Mouse (Mus musculus): ENCODE results near the gene Sh2d4b. TPM values are rescaled to one million over a fixed set of nuclear protein-coding genes. Genes with fewer than 3 reads are reported as not detected.

Sh2d4b gene
- polyA plus RNA-seq, 1 experiment from 2014 or later: 1.7 TPM

DNA sequence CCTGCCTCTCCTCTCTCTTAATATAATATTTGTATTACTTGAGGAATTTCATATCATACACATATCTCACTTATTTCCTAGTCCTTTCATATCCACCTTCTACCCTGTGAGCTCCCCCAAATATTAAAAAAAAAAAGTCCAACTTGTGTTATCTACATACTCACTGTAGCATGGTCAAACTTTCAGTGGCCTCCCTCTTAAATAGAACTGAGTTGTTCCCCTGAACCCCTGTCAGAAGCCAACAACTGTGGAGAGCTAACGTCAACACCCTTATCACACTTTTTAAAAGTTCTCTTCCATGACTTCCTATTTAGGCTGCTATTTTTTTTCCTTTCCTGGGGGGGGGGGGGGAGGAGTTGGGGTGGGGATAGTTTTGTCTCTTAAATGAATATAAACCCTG, 7.3 kb downstream of the Sh2d4b start:
- Histone ChIP-seq H3K9ac (no peak overlapping the region), H3K4me3 (no peak overlapping the region), H3K9me3 (no peaks in the 10 kb centered on the region), H3K36me3 (replicated peaks) (no peaks in the 10 kb centered on the region), H3K4me1 (no peaks in the 10 kb centered on the region), H3K27me3 (replicated peaks) (no peaks in the 10 kb centered on the region), H3K4me2 (no peak overlapping the region), H3K27ac (no peak overlapping the region)
- WGBS: 80% methylated on average over 1 of the region's 1 CpGs
- no peak for ATAC-seq (replicated peaks)

DNA sequence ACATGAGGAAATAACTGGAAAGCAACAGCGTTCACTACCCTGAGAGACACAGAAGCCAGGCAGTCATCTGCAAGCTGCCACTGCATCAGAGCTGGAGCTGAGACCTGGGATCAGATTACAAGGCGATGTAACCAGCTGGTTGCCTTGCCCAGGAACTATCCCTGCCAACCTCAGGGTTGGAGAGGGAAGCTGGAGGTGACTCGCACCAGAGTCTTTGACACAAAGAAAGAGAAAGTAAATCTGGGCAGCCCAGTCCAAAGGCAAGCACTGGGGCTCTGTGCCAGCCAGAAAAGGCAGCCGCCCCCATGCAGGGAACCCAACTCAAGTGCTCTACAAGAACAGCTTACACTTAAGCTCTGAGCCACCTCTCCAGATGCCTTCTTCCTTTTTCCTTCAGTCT, 7.8 kb downstream of the Sh2d4b start:
- H3K27me3 ChIP-seq (replicated peaks): no peaks in the 10 kb centered on the region
- H3K27ac ChIP-seq: no peak overlapping the region
- no peaks in the 10 kb centered on the region for H3K36me3 ChIP-seq (replicated peaks)
- no peaks in the 10 kb centered on the region for H3K4me1 ChIP-seq
- no peak overlapping the region for H3K9ac ChIP-seq
- no peaks in the 10 kb centered on the region for H3K9me3 ChIP-seq
- no peak overlapping the region for H3K4me2 ChIP-seq
- no peak for ATAC-seq (replicated peaks)
- 32% methylated on average over 4 of the region's 4 CpGs for WGBS
- H3K4me3 ChIP-seq: no peak overlapping the region

DNA sequence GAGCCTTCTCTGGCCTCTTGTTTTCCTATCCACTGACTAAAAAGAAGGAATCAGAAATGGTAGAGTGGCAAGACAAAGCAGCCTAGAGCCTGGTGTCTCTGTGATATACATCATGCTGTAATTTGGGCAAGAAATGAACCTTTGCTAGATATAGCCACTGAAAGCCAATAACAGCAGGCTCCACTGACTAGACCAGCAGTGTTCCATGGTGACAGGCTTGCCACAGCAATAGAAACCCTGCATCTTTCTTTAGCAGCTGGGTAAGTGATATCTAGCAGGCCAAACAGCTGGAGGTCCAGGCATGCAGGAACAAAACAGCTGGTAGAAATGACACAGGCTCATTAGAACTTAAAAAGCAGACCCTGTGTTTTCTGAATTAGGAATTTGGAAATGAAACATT, 18.5 kb downstream of the Sh2d4b start:
- H3K9me3 ChIP-seq: no peaks in the 10 kb centered on the region
- H3K36me3 ChIP-seq (replicated peaks): no peaks in the 10 kb centered on the region
- no peak overlapping the region for H3K27ac ChIP-seq
- H3K4me3 ChIP-seq: no peak overlapping the region
- H3K4me2 ChIP-seq: no peak overlapping the region
- no peak overlapping the region for H3K9ac ChIP-seq
- no peak for ATAC-seq (replicated peaks)
- H3K27me3 ChIP-seq (replicated peaks): no peaks in the 10 kb centered on the region
- H3K4me1 ChIP-seq: no peaks in the 10 kb centered on the region

DNA sequence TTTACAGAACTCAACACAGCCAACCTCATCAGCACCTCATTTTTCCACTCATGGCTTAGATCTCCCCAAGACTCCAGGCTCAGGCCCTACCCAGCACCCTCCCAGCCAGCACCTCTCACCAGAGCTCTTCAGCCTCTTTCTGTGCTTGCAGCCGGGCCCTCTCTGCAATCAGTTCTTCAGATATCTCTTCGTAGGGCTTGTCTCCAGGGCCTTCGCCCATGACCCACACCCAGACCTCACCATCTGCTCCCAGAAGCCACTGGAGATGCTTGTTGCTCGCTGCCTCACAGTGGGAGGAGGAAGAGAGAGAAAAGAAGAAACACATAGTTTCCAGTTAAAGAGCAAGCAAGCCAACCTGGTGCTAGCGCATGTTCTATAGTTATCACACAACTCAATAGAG, 19.1 kb downstream of the Sh2d4b start:
- Histone ChIP-seq H3K27ac (no peak overlapping the region), H3K36me3 (replicated peaks) (no peaks in the 10 kb centered on the region), H3K4me2 (no peak overlapping the region), H3K9me3 (no peaks in the 10 kb centered on the region), H3K4me1 (no peaks in the 10 kb centered on the region), H3K9ac (no peak overlapping the region), H3K27me3 (replicated peaks) (no peaks in the 10 kb centered on the region), H3K4me3 (no peak overlapping the region)
- 84% methylated on average over 5 of the region's 5 CpGs for WGBS
- ATAC-seq (replicated peaks): no peak

DNA sequence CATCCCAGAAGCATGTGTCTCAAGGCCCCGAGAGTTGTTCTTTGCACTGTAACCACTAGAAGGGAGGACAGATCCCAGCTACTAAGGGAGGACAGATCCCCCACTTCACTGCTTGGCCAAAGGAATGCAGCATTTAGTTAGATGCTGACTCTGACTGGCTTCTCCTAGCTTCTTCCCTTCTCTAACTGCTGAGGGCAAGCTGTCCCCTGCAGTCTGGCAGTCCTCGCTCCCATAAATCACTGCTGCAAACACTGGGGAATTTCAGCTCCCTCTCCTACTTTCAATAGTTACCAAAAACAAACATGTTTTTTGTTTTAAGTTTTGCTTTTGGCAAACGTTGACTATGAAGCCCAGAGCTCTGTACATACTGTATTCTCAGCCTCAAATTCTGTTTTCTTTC, 22.5 kb downstream of the Sh2d4b start:
- H3K27me3 ChIP-seq (replicated peaks): no peaks in the 10 kb centered on the region
- H3K36me3 ChIP-seq (replicated peaks): no peaks in the 10 kb centered on the region
- no peak overlapping the region for H3K4me2 ChIP-seq
- no peak overlapping the region for H3K27ac ChIP-seq
- no peaks in the 10 kb centered on the region for H3K9me3 ChIP-seq
- H3K4me1 ChIP-seq: no peaks in the 10 kb centered on the region
- H3K9ac ChIP-seq: no peak overlapping the region
- no peak overlapping the region for H3K4me3 ChIP-seq
- whole genome bisulfite sequencing: 78% methylated on average over 3 of the region's 3 CpGs
- no peak for ATAC-seq (replicated peaks)

DNA sequence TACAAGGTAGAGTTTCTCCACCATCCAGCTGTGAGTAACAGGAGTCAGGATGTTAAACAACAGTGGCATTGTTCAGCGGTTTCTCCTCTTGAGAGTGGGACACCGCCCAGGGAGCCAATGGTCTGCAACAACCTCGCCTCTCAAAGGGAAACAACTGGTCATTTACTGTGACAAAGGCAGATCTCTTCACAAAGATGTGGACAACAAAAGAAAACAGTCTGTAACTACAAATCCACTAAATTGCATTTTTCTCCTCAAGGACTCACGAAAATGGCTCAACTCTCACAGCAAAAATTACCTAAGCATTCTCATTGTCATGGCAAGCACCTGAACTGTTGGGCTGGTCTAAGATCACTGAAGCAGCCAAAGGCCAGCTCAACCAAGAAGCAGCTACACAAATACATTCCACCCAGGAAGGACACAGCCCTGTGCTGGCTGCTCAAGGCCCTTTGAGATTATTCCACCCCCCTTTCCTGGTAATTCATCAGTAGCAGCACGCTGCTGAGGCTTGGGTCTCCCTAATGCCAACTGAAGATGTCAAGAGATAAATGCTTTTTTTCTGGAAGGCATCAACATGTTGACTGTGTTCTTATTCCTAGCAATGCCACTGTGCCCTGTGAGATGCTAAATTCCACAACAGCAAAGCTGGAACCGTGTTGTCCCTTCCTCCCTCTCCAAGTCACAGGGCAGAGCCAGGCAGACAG, 28.1 kb downstream of the Sh2d4b start:
- H3K4me1 ChIP-seq: no peaks in the 10 kb centered on the region
- H3K27me3 ChIP-seq (replicated peaks): no peaks in the 10 kb centered on the region
- no peak overlapping the region for H3K9ac ChIP-seq
- H3K4me2 ChIP-seq: no peak overlapping the region
- no peak overlapping the region for H3K27ac ChIP-seq
- no peak overlapping the region for H3K4me3 ChIP-seq
- no peak for ATAC-seq (replicated peaks)
- no peaks in the 10 kb centered on the region for H3K36me3 ChIP-seq (replicated peaks)
- no peaks in the 10 kb centered on the region for H3K9me3 ChIP-seq
- 50% methylated on average over 6 of the region's 6 CpGs for WGBS

DNA sequence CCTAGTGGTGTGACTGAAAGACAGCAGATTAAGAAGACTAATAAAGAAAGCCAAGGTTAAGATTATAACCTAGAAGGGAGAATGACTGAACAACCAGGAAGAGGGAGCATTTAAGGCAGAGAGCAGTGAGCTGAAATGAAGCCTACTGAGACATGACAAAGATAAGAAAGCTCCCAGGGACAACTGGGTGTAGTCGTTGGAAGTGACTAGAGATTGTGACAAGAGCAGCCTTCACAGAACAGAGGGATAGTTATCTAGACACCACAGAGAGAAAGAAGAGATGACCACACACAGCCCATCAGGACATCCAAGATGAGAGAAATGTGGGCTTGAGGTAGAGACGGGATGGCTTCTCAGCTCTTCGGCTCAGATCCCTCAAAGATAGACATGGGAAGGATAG, 29.4 kb downstream of the Sh2d4b start:
- WGBS: 86% methylated on average over 3 of the region's 3 CpGs
- H3K27me3 ChIP-seq (replicated peaks): no peaks in the 10 kb centered on the region
- no peak for ATAC-seq (replicated peaks)

DNA sequence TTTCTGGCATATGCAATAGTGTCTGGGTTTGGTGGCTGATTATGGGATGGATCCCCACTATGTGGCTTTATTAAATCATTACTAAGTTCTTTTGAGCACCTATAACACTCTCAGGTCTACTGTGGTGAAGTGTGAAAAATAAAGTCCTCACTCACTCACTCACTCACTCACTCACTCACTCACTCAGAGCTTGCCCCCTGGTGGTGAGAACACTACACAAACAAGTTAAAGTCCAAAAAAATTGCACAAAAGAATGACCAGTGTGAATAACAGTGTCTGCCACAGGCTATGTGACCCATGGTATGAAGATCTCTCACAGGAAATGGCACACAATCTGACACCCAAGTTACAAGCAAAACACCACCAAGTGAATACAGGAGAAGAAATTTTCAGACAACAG, 30.0 kb downstream of the Sh2d4b start:
- H3K4me3 ChIP-seq: no peak overlapping the region
- H3K27ac ChIP-seq: no peak overlapping the region
- ATAC-seq (replicated peaks): no peak
- no peak overlapping the region for H3K4me2 ChIP-seq
- no peak overlapping the region for H3K9ac ChIP-seq
- H3K4me1 ChIP-seq: no peaks in the 10 kb centered on the region
- H3K27me3 ChIP-seq (replicated peaks): no peaks in the 10 kb centered on the region
- no peaks in the 10 kb centered on the region for H3K36me3 ChIP-seq (replicated peaks)
- no peaks in the 10 kb centered on the region for H3K9me3 ChIP-seq

More for the DNA sequence above, 29.4 kb downstream of the Sh2d4b start:
- Histone ChIP-seq H3K27ac (no peak overlapping the region), H3K9ac (no peak overlapping the region), H3K9me3 (no peaks in the 10 kb centered on the region), H3K4me1 (no peaks in the 10 kb centered on the region), H3K4me2 (no peak overlapping the region), H3K36me3 (replicated peaks) (no peaks in the 10 kb centered on the region), H3K4me3 (no peak overlapping the region)

DNA sequence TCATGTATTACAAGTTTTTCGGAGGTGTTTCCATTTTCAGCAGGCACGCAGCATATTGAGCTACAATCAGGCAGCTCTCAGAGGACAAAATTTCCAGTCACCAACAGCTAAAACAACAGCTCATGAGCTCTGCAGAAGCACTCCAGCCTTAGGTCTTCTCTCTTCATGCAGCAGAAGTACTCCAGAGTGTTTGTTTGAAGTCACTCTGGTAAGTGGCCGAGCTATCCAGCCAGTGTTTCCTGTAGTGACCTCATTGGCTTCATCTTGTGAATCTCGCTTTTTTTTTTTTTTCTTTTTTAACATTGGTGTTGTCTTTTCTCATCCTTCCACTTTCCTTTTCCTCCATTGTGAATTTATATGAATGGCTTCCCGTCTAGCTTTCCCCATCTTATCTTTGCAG, 40.1 kb downstream of the Sh2d4b start:
- Histone ChIP-seq H3K27ac (no peak overlapping the region), H3K4me3 (no peak overlapping the region), H3K36me3 (replicated peaks) (no peaks in the 10 kb centered on the region), H3K9ac (no peak overlapping the region), H3K4me1 (no peaks in the 10 kb centered on the region), H3K4me2 (no peak overlapping the region), H3K9me3 (no peaks in the 10 kb centered on the region), H3K27me3 (replicated peaks) (no peaks in the 10 kb centered on the region)
- WGBS: 77% methylated on average over 5 of the region's 5 CpGs
- no peak for ATAC-seq (replicated peaks)

DNA sequence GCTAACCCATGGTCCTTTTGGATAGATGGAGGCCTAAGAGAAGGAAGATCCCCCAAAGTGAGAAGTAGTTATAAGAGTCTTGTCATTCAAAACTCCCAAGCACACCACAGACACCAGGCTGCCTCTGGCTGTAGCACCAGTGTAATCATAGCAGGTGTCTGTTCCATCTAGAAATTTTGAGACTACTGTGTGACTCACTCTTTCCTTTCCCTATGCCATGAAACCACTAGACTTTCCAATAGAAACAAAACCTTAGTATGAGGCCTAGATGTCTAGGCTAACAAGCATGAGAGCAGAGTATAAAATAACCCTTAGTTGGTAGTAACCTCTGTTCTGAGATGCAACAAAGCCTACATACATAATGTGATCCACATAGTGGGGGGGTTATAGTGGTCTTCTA, 55.7 kb downstream of the Sh2d4b start:
- Histone ChIP-seq H3K9ac (no peak overlapping the region), H3K27ac (no peak overlapping the region), H3K4me3 (no peak overlapping the region), H3K36me3 (replicated peaks) (0 out of 2 replicates have a peak, but pooled peaks cover 9% of the 10 kb centered on the region), H3K4me2 (no peak overlapping the region), H3K27me3 (replicated peaks) (no peaks in the 10 kb centered on the region), H3K9me3 (no peaks in the 10 kb centered on the region), H3K4me1 (no peaks in the 10 kb centered on the region)
- ATAC-seq (replicated peaks): no peak

DNA sequence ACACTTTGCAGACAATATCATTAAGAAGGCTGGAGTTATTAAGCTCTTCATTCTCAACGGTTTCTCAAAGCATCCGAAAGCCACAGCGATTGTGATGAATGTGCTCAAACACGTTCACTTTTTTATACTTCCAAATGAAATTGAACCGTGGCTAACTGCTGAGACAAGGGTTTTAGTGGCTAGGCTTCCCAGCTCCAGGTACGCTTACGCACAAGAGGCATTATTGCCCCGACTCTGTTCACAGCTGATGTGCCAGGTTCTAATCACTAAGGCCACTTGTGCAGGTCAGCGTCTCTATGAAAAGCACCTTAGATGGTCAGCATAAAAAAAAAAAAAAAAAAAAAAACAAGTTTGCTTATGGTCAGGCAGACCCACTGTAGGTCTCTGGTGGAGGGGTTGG, 62.6 kb downstream of the Sh2d4b start:
- Histone ChIP-seq H3K27ac (no peak overlapping the region), H3K9ac (no peak overlapping the region), H3K4me3 (no peak overlapping the region), H3K27me3 (replicated peaks) (no peaks in the 10 kb centered on the region), H3K4me2 (no peak overlapping the region), H3K36me3 (replicated peaks) (no peaks in the 10 kb centered on the region), H3K9me3 (no peaks in the 10 kb centered on the region), H3K4me1 (no peaks in the 10 kb centered on the region)
- 78% methylated on average over 9 of the region's 9 CpGs for WGBS
- ATAC-seq (replicated peaks): no peak

DNA sequence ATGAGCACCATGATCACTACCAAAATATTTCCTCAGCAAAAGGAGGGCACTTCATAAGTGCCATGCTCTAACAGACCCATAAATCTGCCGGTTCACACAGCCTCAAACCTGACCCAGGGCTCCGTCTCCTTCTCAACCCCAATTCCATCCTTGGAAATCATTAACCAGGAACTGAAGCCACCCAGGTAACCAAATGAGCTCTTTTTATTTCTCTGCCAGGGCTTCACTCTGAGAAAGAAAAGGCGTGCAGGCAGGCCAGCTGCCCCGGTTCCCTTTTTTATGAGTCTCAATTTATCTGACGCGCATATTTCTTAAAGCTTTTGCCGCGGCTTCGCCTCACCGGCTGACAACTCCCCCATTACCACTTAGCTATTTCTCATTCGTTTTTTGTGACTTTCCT, 63.0 kb downstream of the Sh2d4b start:
- Histone ChIP-seq H3K27me3 (replicated peaks) (no peaks in the 10 kb centered on the region), H3K4me1 (no peaks in the 10 kb centered on the region)
- 78% methylated on average over 11 of the region's 11 CpGs for WGBS

DNA sequence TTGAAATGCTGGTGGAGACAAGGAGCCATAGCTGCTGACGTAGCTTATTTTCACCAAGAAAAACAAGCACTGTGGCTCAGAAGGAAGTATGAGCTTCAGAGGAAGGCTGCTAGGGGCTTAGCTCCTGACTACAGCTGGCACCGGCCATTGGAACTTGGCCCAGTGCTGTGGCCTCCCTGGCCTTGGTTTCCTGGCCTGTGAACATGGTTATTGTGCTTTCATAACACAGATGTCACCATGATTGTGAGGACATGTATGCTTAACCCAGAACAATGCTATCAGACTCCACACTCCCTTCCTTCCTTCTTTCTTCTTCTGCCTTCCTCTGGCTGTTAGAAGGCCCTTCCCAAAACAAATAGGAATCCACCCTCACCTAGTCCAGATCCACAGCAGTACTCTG, 75.0 kb downstream of the Sh2d4b start:
- H3K9me3 ChIP-seq: no peaks in the 10 kb centered on the region
- H3K36me3 ChIP-seq (replicated peaks): no peaks in the 10 kb centered on the region
- no peaks in the 10 kb centered on the region for H3K27me3 ChIP-seq (replicated peaks)
- H3K4me3 ChIP-seq: no peak overlapping the region
- no peak overlapping the region for H3K9ac ChIP-seq
- no peaks in the 10 kb centered on the region for H3K4me1 ChIP-seq
- no peak overlapping the region for H3K4me2 ChIP-seq
- H3K27ac ChIP-seq: no peak overlapping the region
- no peak for ATAC-seq (replicated peaks)
- WGBS: 82% methylated on average over 2 of the region's 2 CpGs

More for the DNA sequence above, 63.0 kb downstream of the Sh2d4b start:
- Histone ChIP-seq H3K36me3 (replicated peaks) (no peaks in the 10 kb centered on the region), H3K27ac (no peak overlapping the region), H3K4me3 (no peak overlapping the region), H3K4me2 (no peak overlapping the region), H3K9ac (no peak overlapping the region), H3K9me3 (no peaks in the 10 kb centered on the region)
- no peak for ATAC-seq (replicated peaks)

All from midbrain, embryonic 15.5 days (tissue).